Mouse (Mus musculus) lung, postnatal 0 days (tissue): ENCODE measurements around the gene Camkmt. TPM values are rescaled to one million over a fixed set of nuclear protein-coding genes. Genes with fewer than 3 reads are reported as not detected.

Source experiments
- ATAC-seq: fragments of 200-750 bp; cut with Nextera tagmentation; 2 replicates; pipeline ENCODE4 v1.8.0; 2017; ENCODE audit warnings: moderate library complexity
- DNase-seq: peaks from one replicate; pipeline ENCODE4 v3.0.0-alpha.2; 2016; ENCODE audit warnings: low spot score
- H3K27ac ChIP-seq: fragments of 300-500 bp; sonication (generic); 2 replicates; pipeline ENCODE4 v1.5.1; 2014; ENCODE audit warnings: antibody characterized with exemption, mild to moderate bottlenecking, low read length, mixed read lengths
- H3K27me3 ChIP-seq: fragments of 300-500 bp; sonication (generic); replicated peaks from 2 replicates; pipeline ENCODE4 v1.6.1; 2014; ENCODE audit warnings: low read length, mixed read lengths; ENCODE audit not compliant: insufficient read depth
- H3K36me3 ChIP-seq: fragments of 300-500 bp; sonication (generic); 2 replicates; pipeline ENCODE4 v1.6.1; 2014; ENCODE audit warnings: low read length, mixed read lengths; ENCODE audit not compliant: insufficient read depth
- H3K4me1 ChIP-seq: fragments of 300-500 bp; sonication (generic); 2 replicates; pipeline ENCODE4 v1.6.1; 2014; ENCODE audit warnings: antibody characterized with exemption, low read depth, low read length, mixed read lengths; ENCODE audit not compliant: insufficient read depth
- H3K4me2 ChIP-seq: fragments of 300-500 bp; sonication (generic); replicated peaks from 2 replicates; pipeline ENCODE4 v1.6.1; 2014; ENCODE audit warnings: low read depth, mild to moderate bottlenecking, low read length, moderate library complexity, mixed read lengths
- H3K4me3 ChIP-seq: fragments of 300-500 bp; sonication (generic); 2 replicates; pipeline ENCODE4 v1.5.1; 2014; ENCODE audit warnings: low read depth, low read length
- H3K9ac ChIP-seq: fragments of 300-500 bp; sonication (generic); replicated peaks from 2 replicates; pipeline ENCODE4 v1.6.1; 2014; ENCODE audit warnings: low read depth, mild to moderate bottlenecking
- H3K9me3 ChIP-seq: fragments of 300-500 bp; sonication (generic); 2 replicates; pipeline ENCODE4 v1.6.1; 2016; ENCODE audit warnings: low read length, mixed read lengths
- CTCF ChIP-seq: IDR thresholded peaks from 2 replicates; pipeline ENCODE4 v1.5.1; 2016; ENCODE audit warnings: antibody characterized with exemption, mild to moderate bottlenecking
- EP300 ChIP-seq: IDR thresholded peaks from 2 replicates; pipeline ENCODE4 v1.6.1; 2016; ENCODE audit warnings: antibody characterized with exemption, mild to moderate bottlenecking, control low read depth
- WGBS: fragments of 180-500 bp; shearing (Covaris S2); extraction: QIAGEN DNeasy Blood & Tissue Kit; methylation state at CpG from one replicate; pipeline ENCODE4 v1.1.7; 2014; 5-methylcytosine and 5-hydroxymethylcytosine counted together
- polyA plus RNA-seq: library from polyadenylated mRNA; unstranded; fragments of >200 nt; fragmentation: Nextera tagmentation; extraction: Ambion mirVana; gene quantifications from 2 replicates; pipeline ENCODE4 v1.2.1, GENCODE M21; 2015

Gene Camkmt
- polyA plus RNA-seq: 3.2 and 5.3 TPM in 2 replicates

DNA sequence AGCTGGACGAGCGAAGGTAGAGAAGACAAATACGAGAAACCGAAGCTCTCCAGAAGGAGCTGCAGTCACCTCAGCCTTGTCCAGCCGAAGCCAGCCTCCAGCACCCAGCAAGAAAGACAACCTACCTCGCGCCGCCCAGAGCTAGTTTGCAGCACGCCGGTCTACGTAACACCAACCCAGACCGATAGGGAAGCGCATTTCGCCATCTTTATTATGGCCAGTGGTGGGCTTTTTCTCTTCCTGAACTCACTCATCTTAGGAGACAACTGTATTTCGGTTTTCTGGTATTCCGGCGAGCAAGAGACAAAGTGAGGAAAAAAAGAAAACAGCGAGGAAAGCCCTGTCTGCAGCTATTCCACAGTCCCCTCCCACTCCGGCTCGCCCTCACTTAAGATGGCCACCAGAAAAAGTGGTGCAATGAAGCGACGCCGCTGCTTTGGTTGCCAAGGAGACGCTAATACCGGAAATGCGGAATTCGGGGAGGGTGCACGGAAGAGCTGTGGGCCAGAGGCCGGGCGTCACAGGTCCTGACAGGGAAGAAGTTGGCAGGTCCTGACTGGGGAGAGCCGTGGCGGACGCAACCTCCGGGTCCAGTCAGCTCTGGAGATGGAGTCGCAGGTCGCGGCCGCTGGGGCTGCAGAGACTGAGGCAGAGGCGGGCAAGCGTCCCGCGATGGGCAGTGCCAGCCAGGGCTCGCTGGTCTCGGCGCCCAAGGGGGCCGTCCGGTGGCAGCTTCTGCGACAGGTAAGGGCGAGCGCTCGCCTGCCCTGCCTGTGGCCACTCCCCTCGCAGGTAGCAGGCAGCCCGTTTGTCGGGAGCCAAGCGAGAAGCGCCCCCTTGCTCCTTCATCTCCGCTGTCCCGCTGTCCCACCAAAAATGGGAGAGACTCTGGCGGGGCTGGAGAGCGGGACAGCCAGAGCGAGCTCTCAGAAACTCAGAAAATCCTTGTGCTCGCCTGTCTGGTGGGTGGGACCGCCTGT is at the start of gene Camkmt, which contains the start of gene Prepl:
Gene Camkmt, plus strand, starts transcription at position 433 of the 980 bp plus-strand sequence.
Gene Prepl, minus strand, starts transcription at position 122 of the 980 bp plus-strand sequence.
- Histone ChIP-seq H3K4me2 (peak within 1 kb of the TSS; percentile 89), H3K27ac (peak within 1 kb of the TSS; percentile 74), H3K9ac (peak within 1 kb of the TSS; percentile 62), H3K4me1 (no peaks in the 10 kb centered on the region), H3K36me3 (no peaks in the 10 kb centered on the region), H3K9me3 (no peaks in the 10 kb centered on the region), H3K4me3 (peak within 1 kb of the TSS; percentile 87), H3K27me3 (no peaks in the 10 kb centered on the region)
- WGBS: under 1% methylated on average over 61 of the region's 63 CpGs
- ATAC-seq (peak; percentile 99), DNase-seq (peak; percentile 99)
- TF ChIP-seq CTCF (peak; percentile 41), EP300 (peak; percentile 96)

DNA sequence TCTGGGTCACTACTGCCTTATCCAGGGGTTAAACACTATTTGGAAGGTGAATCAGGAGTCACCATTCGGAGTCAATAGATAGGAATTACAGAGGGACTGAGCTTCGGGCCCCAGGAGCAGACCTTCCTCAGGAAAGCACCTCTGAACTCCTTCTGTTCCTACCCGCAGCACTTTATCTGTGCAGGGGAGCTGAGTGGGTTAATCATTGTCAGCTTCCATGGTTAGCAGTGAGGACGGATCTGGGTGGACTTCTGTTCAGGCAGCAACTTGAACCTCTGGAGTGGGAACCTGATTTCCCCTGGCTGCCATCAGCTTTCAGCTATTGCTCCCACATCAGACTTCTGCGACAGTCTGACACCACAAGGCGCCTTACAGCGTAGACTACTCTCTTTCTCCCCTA is 49.4 kb upstream of the Camkmt start:
- Histone ChIP-seq H3K9ac (no peak overlapping the region), H3K4me2 (no peak overlapping the region), H3K36me3 (no peaks in the 10 kb centered on the region), H3K27me3 (no peaks in the 10 kb centered on the region), H3K4me3 (no peak overlapping the region), H3K27ac (no peak overlapping the region), H3K4me1 (no peaks in the 10 kb centered on the region), H3K9me3 (no peaks in the 10 kb centered on the region)
- no peak for TF ChIP-seq EP300
- no peak for TF ChIP-seq CTCF
- ATAC-seq (no peak), DNase-seq (no peak)
- 38% methylated on average over 7 of the region's 7 CpGs for WGBS

DNA sequence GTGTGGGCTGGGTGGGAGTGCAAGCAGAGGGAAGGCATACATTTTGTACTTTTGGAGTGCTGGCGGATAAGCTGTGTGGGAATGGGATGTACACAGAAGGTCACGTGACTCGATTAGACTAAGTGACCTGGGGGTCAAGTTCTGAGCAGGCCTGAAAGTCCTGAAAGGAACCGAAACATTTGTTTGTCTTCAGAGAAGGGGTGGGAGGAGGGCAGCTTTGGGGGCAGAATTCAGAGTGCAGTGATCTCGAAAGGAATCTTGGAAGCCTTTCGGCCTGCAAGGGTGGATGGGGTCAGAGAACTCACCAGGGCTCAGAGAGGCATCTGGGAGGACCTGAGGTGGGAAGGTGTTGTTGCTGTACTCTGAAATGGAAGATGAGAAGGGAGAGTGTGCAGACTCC is 47.9 kb upstream of the Camkmt start:
- WGBS: 34% methylated on average over 6 of the region's 6 CpGs
- H3K4me1 ChIP-seq: no peaks in the 10 kb centered on the region
- DNase-seq (no peak), ATAC-seq (no peak)
- no peak overlapping the region for H3K4me2 ChIP-seq
- no peak overlapping the region for H3K27ac ChIP-seq
- no peak overlapping the region for H3K4me3 ChIP-seq
- no peak overlapping the region for H3K9ac ChIP-seq
- no peaks in the 10 kb centered on the region for H3K9me3 ChIP-seq
- TF ChIP-seq EP300 (no peak), CTCF (no peak)
- no peaks in the 10 kb centered on the region for H3K27me3 ChIP-seq
- H3K36me3 ChIP-seq: no peaks in the 10 kb centered on the region

- WGBS: 62% methylated on average over 6 of the region's 6 CpGs
- TF ChIP-seq CTCF (no peak), EP300 (no peak)
- Histone ChIP-seq H3K27me3 (no peaks in the 10 kb centered on the region), H3K36me3 (no peaks in the 10 kb centered on the region), H3K4me3 (no peak overlapping the region), H3K4me2 (no peak overlapping the region), H3K27ac (no peak overlapping the region), H3K4me1 (no peaks in the 10 kb centered on the region), H3K9ac (no peak overlapping the region), H3K9me3 (no peaks in the 10 kb centered on the region)
- 0 out of 2 replicates have a peak, but pooled peaks have one; percentile 19 for ATAC-seq
- DNase-seq: no peak
Measured at GRCm38 (mm10) chr17:85043404-85043816, 46.9 kb upstream of the Camkmt start.

DNA sequence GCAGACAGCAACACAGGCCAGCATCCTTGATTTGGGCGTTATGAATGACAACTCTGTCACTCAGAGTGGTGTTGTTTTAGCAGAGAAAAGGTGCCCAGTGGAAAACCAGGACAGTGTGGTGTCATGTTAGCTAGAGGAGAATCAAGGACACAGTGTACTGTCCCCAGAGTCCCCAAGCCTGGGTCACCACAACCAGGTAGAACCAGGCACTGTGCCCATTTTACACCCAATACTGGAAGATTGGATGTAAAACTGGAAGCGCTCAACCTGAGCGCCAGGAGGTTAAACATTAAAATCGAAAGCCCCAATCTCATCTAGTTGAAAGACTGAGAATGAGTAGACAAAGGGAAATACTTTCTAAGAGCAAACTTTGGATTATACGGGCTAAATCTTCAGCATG is 45.9 kb upstream of the Camkmt start:
- no peaks in the 10 kb centered on the region for H3K9me3 ChIP-seq
- no peak for TF ChIP-seq EP300
- no peak for TF ChIP-seq CTCF
- H3K27ac ChIP-seq: no peak overlapping the region
- DNase-seq: no peak
- H3K27me3 ChIP-seq: no peaks in the 10 kb centered on the region
- no peak for ATAC-seq
- no peak overlapping the region for H3K9ac ChIP-seq
- H3K36me3 ChIP-seq: no peaks in the 10 kb centered on the region
- WGBS: 83% methylated on average over 5 of the region's 5 CpGs
- H3K4me1 ChIP-seq: no peaks in the 10 kb centered on the region
- no peak overlapping the region for H3K4me2 ChIP-seq
- no peak overlapping the region for H3K4me3 ChIP-seq

- 79% methylated on average over 12 of the region's 12 CpGs for WGBS
- no peaks in the 10 kb centered on the region for H3K36me3 ChIP-seq
- H3K9ac ChIP-seq: no peak overlapping the region
- no peak overlapping the region for H3K4me2 ChIP-seq
- TF ChIP-seq CTCF: no peak
- no peak for TF ChIP-seq EP300
- H3K27me3 ChIP-seq: no peaks in the 10 kb centered on the region
- H3K4me1 ChIP-seq: no peaks in the 10 kb centered on the region
- no peaks in the 10 kb centered on the region for H3K9me3 ChIP-seq
- H3K4me3 ChIP-seq: no peak overlapping the region
- DNase-seq (no peak), ATAC-seq (no peak)
- no peak overlapping the region for H3K27ac ChIP-seq
Measured at GRCm38 (mm10) chr17:85045160-85045559, 45.2 kb upstream of the Camkmt start.
